Mouse (Mus musculus): ENCODE measurements around the gene Lpp.

DNA sequence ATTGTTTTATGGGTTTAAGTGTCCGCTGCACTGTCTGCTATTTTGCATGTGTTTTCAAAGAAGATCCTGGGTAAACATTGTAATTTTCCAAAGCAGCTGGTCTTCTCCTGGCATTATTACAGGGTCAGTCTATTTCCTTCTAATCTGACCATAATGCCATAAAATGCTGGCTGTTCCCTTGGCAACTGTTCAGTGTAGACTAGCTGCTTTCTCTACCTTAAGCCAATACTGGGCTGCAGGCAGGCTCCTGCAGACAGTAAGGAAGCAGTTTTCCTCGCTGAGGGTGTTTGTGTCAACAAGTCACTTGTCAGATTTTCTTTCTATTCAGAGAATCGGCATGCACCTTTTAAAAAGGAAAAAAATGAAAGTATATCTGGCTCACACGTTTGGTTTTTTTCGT, 537.3 kb downstream of the Lpp start:
- TF ChIP-seq CTCF (IDR thresholded peaks at IDR 0.05; ENCODE audit: low read depth, low read length) (no peak), POLR2A (IDR thresholded peaks at IDR 0.05; ENCODE audit: borderline replicate concordance, low read depth, low read length) (no peak)

All from bone marrow macrophage, adult 2 months (primary cell).